Mouse (Mus musculus): Measurements from ENCODE around the gene Nr2f2. TPM values are rescaled to one million over a fixed set of nuclear protein-coding genes. Genes with fewer than 3 reads are reported as not detected.

Gene Nr2f2
- polyA plus RNA-seq, 1 experiment from 2014 or later, result 95.7 TPM

DNA sequence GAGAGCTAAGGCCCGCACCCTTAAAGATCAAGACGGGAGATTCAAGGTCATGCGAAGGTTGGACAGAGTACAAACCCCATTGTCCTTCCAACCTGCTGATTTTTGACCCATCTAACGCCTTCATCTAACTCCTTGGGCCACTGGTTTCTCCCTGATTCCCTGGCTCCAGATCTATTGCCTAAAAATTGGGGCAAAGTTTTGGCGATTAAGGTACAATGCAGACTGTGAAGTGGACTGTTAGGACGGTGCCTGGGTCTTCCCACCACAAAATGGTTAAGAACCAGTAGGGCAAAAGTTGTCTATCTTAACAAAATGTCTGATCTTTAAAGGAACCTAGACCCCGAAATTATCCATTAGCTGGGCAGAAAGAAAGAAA, 28.3 kb downstream of the Nr2f2 start:
- H3K9me3 ChIP-seq (ENCODE audit: control insufficient read depth, low read length), result no peaks in the 10 kb centered on the region
- H3K36me3 ChIP-seq (ENCODE audit: control insufficient read depth, insufficient read depth, low read length), result no peaks in the 10 kb centered on the region
- H3K27me3 ChIP-seq (ENCODE audit: control insufficient read depth, insufficient read depth, low read depth, low read length), result peaks cover 19% of the 10 kb centered on the region
- no peak overlapping the region for H3K27ac ChIP-seq (ENCODE audit: low read length)
- peak overlapping the region; percentile 59 for H3K9ac ChIP-seq (ENCODE audit: low read length)
- H3K4me2 ChIP-seq (ENCODE audit: low read depth, low read length), result peak overlapping the region; percentile 55; the same call in 1 of the 2 replicates
- no peak for ATAC-seq (ENCODE audit: low read depth)
- H3K4me1 ChIP-seq (replicated peaks; ENCODE audit: control insufficient read depth, insufficient read depth, low read length), result peaks cover 10% of the 10 kb centered on the region; the same call in 1 of the 2 replicates
- 35% methylated on average over 7 of the region's 7 CpGs for WGBS
- no peak overlapping the region for H3K4me3 ChIP-seq (ENCODE audit: low read length)

DNA sequence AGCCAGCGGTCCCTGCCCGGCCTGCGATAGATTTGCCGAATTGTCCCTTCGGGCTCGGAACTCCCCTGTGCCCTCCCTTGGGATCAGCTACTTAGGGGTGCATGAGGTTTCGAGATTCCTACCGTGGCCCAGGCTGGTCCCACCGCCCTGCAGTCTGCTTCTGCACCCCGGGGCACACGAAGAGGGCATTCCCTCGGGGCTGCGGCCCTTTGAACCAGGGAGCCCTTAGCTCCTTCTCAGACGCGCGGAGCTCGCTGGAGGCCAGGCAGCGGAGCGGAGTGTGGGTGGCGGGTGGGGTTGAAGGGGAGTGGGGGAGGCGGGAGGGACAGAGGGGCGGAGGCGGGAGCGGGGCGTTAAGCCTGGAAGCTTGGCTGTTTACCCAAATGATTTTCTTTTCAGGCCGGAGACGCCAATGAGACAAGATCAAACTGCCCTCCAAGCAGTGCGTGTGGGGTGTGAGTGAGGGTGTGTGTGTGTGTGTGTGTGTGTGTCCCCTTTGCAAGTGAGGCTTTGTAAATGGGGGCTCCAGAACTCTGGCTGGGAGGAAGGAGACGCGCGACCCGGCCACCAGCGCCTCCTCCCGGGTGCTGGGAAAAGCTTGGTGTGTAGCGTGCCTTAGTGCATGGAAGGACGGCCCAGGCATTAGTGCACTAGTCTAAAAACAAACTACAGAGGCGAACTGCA, 28.8 kb downstream of the Nr2f2 start:
- peak overlapping the region; percentile 59 for H3K9ac ChIP-seq (ENCODE audit: low read length)
- WGBS, result 11% methylated on average over 36 of the region's 37 CpGs
- no peaks in the 10 kb centered on the region for H3K9me3 ChIP-seq (ENCODE audit: control insufficient read depth, low read length)
- no peak overlapping the region for H3K27ac ChIP-seq (ENCODE audit: low read length)
- H3K27me3 ChIP-seq (ENCODE audit: control insufficient read depth, insufficient read depth, low read depth, low read length), result peaks cover 24% of the 10 kb centered on the region
- peak overlapping the region; percentile 55 for H3K4me2 ChIP-seq (ENCODE audit: low read depth, low read length)
- H3K4me3 ChIP-seq (ENCODE audit: low read length), result peak overlapping the region; percentile 32
- H3K4me1 ChIP-seq (replicated peaks; ENCODE audit: control insufficient read depth, insufficient read depth, low read length), result peaks cover 14% of the 10 kb centered on the region; the same call in 1 of the 2 replicates
- H3K36me3 ChIP-seq (ENCODE audit: control insufficient read depth, insufficient read depth, low read length), result no peaks in the 10 kb centered on the region
- ATAC-seq (ENCODE audit: low read depth), result peak; percentile 65

DNA sequence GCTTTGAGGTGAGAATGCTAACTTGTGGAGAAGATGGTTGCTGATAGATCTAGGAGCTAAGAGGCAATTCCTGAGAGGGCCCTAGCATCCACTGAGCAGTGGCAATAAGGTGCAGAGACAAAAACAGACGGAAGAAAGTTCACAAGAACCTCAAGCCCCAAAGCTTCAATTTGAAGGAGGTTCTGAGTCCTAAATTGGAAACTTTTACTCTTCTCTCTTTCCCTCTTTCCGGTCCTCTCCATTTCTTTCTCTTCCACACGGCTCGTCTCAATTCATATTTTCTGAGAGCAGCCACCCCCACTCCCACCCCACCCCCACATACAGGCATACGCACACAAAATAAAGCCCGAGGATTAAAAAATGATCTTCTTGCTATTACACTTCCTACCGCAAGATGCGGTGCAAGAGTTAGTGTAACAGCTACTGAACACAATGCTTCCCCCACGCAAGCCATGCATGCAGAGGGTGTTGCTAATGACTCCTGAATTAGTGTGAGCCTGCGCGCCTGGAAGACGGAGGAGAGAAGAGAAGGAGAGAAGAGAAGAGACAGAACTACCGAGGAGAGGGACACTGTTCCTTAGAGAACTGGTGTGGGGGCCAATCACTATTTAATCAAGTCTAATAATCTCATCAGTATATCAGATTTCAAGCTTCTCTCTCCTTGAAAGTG, 29.8 kb downstream of the Nr2f2 start:
- peaks cover 32% of the 10 kb centered on the region for H3K27me3 ChIP-seq (ENCODE audit: control insufficient read depth, insufficient read depth, low read depth, low read length)
- no peak overlapping the region for H3K9ac ChIP-seq (ENCODE audit: low read length)
- H3K36me3 ChIP-seq (ENCODE audit: control insufficient read depth, insufficient read depth, low read length), result no peaks in the 10 kb centered on the region
- 71% methylated on average over 13 of the region's 13 CpGs for WGBS
- H3K9me3 ChIP-seq (ENCODE audit: control insufficient read depth, low read length), result no peaks in the 10 kb centered on the region
- H3K4me1 ChIP-seq (replicated peaks; ENCODE audit: control insufficient read depth, insufficient read depth, low read length), result peaks cover 18% of the 10 kb centered on the region; the same call in 1 of the 2 replicates
- no peak overlapping the region for H3K27ac ChIP-seq (ENCODE audit: low read length)
- ATAC-seq (ENCODE audit: low read depth), result no peak
- H3K4me3 ChIP-seq (ENCODE audit: low read length), result no peak overlapping the region
- H3K4me2 ChIP-seq (ENCODE audit: low read depth, low read length), result no peak overlapping the region

DNA sequence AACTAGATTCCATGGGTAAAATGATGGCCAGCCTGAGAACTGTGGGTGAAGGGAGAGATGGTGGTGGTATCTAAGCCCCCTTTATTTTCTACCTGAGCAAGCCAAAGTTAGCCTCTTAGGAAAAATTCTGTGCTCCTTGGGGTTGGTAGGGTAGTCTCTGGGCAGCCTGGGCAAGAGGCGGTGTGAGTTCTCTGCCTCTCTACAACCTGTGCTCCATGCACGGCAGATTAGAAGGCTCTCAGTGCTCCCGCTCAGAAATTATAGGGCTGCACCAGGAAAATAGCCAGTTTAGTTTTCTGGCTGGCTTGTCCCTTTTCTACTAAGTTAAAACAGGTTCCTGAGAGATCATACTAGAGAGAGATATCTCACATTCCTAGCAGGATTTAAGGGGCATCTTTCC, 30.4 kb downstream of the Nr2f2 start:
- Histone ChIP-seq H3K36me3 (ENCODE audit: control insufficient read depth, insufficient read depth, low read length) (no peaks in the 10 kb centered on the region), H3K27ac (ENCODE audit: low read length) (no peak overlapping the region), H3K9ac (ENCODE audit: low read length) (no peak overlapping the region), H3K4me3 (ENCODE audit: low read length) (no peak overlapping the region), H3K9me3 (ENCODE audit: control insufficient read depth, low read length) (no peaks in the 10 kb centered on the region), H3K4me1 (replicated peaks; ENCODE audit: control insufficient read depth, insufficient read depth, low read length) (peaks cover 21% of the 10 kb centered on the region), H3K27me3 (ENCODE audit: control insufficient read depth, insufficient read depth, low read depth, low read length) (peaks cover 34% of the 10 kb centered on the region), H3K4me2 (ENCODE audit: low read depth, low read length) (no peak overlapping the region)
- WGBS, result 87% methylated on average over 3 of the region's 3 CpGs
- no peak for ATAC-seq (ENCODE audit: low read depth)

DNA sequence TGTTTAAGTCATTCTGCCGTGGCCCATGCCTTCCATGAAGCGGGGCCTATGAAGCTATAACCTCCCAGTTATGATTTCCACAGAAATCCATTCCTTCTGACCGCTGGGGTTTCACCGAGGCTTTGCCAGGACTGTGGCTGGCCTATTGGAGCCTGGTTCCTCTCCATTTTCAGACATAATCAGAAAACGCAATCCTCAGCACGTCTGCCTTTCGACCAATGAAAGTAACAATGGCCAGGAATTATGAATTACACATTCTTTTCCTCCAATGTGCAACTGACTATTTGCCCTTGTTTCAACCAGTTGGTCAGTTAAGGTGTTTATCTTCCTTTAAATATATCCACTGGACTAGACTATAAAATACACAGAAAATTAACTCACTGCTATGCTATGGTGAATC, 31.1 kb downstream of the Nr2f2 start:
- peaks cover 39% of the 10 kb centered on the region for H3K27me3 ChIP-seq (ENCODE audit: control insufficient read depth, insufficient read depth, low read depth, low read length)
- H3K27ac ChIP-seq (ENCODE audit: low read length), result no peak overlapping the region
- no peaks in the 10 kb centered on the region for H3K36me3 ChIP-seq (ENCODE audit: control insufficient read depth, insufficient read depth, low read length)
- no peaks in the 10 kb centered on the region for H3K9me3 ChIP-seq (ENCODE audit: control insufficient read depth, low read length)
- WGBS, result 37% methylated on average over 7 of the region's 7 CpGs
- no peak overlapping the region for H3K9ac ChIP-seq (ENCODE audit: low read length)
- H3K4me2 ChIP-seq (ENCODE audit: low read depth, low read length), result 0 out of 2 replicates have a peak overlapping the region, but pooled peaks have one; percentile 60
- no peak overlapping the region for H3K4me3 ChIP-seq (ENCODE audit: low read length)
- ATAC-seq (ENCODE audit: low read depth), result no peak
- peaks cover 26% of the 10 kb centered on the region for H3K4me1 ChIP-seq (replicated peaks; ENCODE audit: control insufficient read depth, insufficient read depth, low read length)

DNA sequence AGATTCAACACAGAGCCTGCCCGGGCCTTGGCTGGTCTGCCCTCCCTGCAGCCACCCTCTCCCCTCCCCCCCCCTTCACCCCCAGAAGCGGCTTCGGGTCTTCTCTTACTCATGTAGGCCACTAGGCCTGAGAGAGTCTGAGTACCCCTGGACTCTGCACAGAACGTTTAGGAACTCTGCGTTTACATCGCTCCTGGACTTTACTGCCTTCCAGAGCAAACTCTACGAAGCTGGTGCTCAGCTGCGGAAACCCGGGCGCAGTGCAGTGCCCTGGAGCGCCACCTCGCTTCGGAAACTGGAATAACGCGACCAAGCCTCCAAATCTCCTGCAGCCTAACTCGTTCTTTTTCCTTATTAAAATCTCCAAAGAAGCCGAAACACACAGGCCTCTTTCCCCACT, 31.7 kb downstream of the Nr2f2 start:
- no peak overlapping the region for H3K27ac ChIP-seq (ENCODE audit: low read length)
- peak overlapping the region; percentile 60 for H3K4me2 ChIP-seq (ENCODE audit: low read depth, low read length)
- H3K9ac ChIP-seq (ENCODE audit: low read length), result peak overlapping the region; percentile 41; the same call in 1 of the 2 replicates
- H3K4me1 ChIP-seq (replicated peaks; ENCODE audit: control insufficient read depth, insufficient read depth, low read length), result peaks cover 26% of the 10 kb centered on the region
- peak; percentile 48 for ATAC-seq (ENCODE audit: low read depth)
- H3K9me3 ChIP-seq (ENCODE audit: control insufficient read depth, low read length), result no peaks in the 10 kb centered on the region
- peak overlapping the region; percentile 29 for H3K4me3 ChIP-seq (ENCODE audit: low read length)
- peaks cover 39% of the 10 kb centered on the region for H3K27me3 ChIP-seq (ENCODE audit: control insufficient read depth, insufficient read depth, low read depth, low read length)
- no peaks in the 10 kb centered on the region for H3K36me3 ChIP-seq (ENCODE audit: control insufficient read depth, insufficient read depth, low read length)
- WGBS, result 2% methylated on average over 17 of the region's 17 CpGs

DNA sequence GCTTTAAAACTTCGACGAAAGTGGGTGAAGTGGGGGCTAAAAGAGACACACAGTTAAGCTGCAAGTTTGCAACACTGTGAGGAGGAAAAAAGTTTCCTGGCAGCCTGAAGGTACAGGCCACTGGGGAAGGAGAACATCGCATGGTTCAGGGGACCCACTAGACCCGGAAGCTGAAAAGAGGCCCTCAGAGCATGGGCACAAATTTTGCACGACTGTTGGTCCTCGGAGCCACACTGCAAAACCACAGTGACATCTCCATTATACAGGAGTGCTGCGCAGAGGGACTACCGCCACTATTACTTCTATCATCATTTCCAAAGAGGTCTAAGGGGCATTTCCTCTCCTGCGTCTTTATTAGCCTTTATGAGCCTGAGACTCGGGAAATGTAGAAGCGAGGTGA, 32.7 kb downstream of the Nr2f2 start:
- peaks cover 26% of the 10 kb centered on the region for H3K4me1 ChIP-seq (replicated peaks; ENCODE audit: control insufficient read depth, insufficient read depth, low read length)
- no peak overlapping the region for H3K4me2 ChIP-seq (ENCODE audit: low read depth, low read length)
- H3K27me3 ChIP-seq (ENCODE audit: control insufficient read depth, insufficient read depth, low read depth, low read length), result peaks cover 48% of the 10 kb centered on the region
- H3K4me3 ChIP-seq (ENCODE audit: low read length), result no peak overlapping the region
- WGBS, result 50% methylated on average over 11 of the region's 11 CpGs
- no peak for ATAC-seq (ENCODE audit: low read depth)
- no peak overlapping the region for H3K9ac ChIP-seq (ENCODE audit: low read length)
- no peaks in the 10 kb centered on the region for H3K9me3 ChIP-seq (ENCODE audit: control insufficient read depth, low read length)
- H3K27ac ChIP-seq (ENCODE audit: low read length), result no peak overlapping the region
- H3K36me3 ChIP-seq (ENCODE audit: control insufficient read depth, insufficient read depth, low read length), result no peaks in the 10 kb centered on the region

DNA sequence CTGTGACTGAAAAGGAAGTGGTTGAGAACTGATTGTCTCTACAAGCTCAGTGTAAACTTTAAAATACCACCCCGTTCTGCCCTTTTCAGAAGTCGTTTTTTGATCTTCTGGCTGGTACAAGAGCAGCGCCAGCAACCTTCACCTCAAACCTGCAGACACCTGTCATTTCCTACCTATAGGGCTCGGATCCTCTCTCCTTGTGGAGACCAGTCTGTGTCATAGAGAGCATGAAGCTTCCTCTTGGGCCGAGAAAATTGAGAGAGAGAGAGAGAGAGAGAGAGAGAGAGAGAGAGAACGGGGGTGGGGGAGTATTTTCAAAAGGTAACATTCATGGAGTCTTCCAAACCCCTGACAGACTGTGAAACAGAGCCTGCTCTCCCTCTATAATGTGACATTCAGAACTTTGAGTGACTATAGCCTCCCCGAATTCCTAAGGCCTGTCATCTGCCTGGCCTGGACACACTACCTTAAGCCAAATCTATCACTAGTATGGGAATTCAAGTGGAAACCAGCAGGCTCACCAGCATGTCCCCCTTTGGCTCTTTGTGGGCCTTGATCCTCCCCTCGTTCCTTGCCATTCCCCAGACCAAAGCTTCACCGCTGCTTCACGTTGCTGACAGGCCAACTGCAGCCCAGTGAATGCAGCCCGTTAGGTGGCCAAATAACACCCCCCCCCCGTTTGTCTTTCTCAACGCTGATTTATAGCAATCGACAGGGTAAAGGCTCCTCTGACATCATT, 33.4 kb downstream of the Nr2f2 start:
- Histone ChIP-seq H3K27me3 (ENCODE audit: control insufficient read depth, insufficient read depth, low read depth, low read length) (peaks cover 48% of the 10 kb centered on the region), H3K36me3 (ENCODE audit: control insufficient read depth, insufficient read depth, low read length) (no peaks in the 10 kb centered on the region), H3K4me3 (ENCODE audit: low read length) (no peak overlapping the region), H3K27ac (ENCODE audit: low read length) (no peak overlapping the region), H3K9ac (ENCODE audit: low read length) (no peak overlapping the region), H3K9me3 (ENCODE audit: control insufficient read depth, low read length) (no peaks in the 10 kb centered on the region), H3K4me2 (ENCODE audit: low read depth, low read length) (no peak overlapping the region; the same call in 1 of the 2 replicates), H3K4me1 (replicated peaks; ENCODE audit: control insufficient read depth, insufficient read depth, low read length) (peaks cover 26% of the 10 kb centered on the region)
- 41% methylated on average over 14 of the region's 14 CpGs for WGBS
- ATAC-seq (ENCODE audit: low read depth), result no peak

All from lung, embryonic 16.5 days (tissue).